Mouse (Mus musculus) CH12.LX (cell line): ENCODE measurements around the gene B3gat1.

Experiments
- CHD2 ChIP-seq: IDR thresholded peaks from 2 replicates; pipeline ENCODE4 v1.6.1; 2011; ENCODE audit warnings: low read length, improper control_type of control experiment
- CTCF ChIP-seq, 2 experiments: IDR thresholded peaks in 1 of 2; conservative IDR thresholded peaks in 1 of 2; 2 replicates each; pipeline ENCODE4 v1.5.1; 2011 to 2012; ENCODE audit warnings: low read depth in 2 of 2, low read length in 2 of 2, improper control_type of control experiment in 1 of 2, inconsistent platforms in 1 of 2, mild to moderate bottlenecking in 1 of 2, moderate library complexity in 1 of 2
- EP300 ChIP-seq: IDR thresholded peaks from 2 replicates; pipeline ENCODE4 v1.6.1; 2011; ENCODE audit warnings: low read length, improper control_type of control experiment
- JUN ChIP-seq: IDR thresholded peaks from 2 replicates; pipeline ENCODE4 v1.6.1; 2011; ENCODE audit warnings: low read depth, mild to moderate bottlenecking, low read length, improper control_type of control experiment, moderate library complexity; ENCODE audit not compliant: insufficient read depth
- JUND ChIP-seq: conservative IDR thresholded peaks from 2 replicates; pipeline ENCODE4 v1.6.1; 2011; ENCODE audit warnings: low read depth, low read length, improper control_type of control experiment
- MAX ChIP-seq: IDR thresholded peaks from 2 replicates; pipeline ENCODE4 v1.6.1; 2011; ENCODE audit warnings: low read length, improper control_type of control experiment
- MEF2A ChIP-seq: IDR thresholded peaks from 2 replicates; pipeline ENCODE4 v1.6.1; 2014; ENCODE audit warnings: low read depth, mild to moderate bottlenecking, inconsistent platforms, low read length, improper control_type of control experiment, borderline replicate concordance
- NELFE ChIP-seq: IDR thresholded peaks from 2 replicates; pipeline ENCODE4 v1.6.1; 2011; ENCODE audit warnings: low read depth, low read length, improper control_type of control experiment
- NRF1 ChIP-seq: IDR thresholded peaks from 2 replicates; pipeline ENCODE4 v1.6.1; 2014; ENCODE audit warnings: low read depth, mild to moderate bottlenecking, inconsistent platforms, low read length, improper control_type of control experiment, moderate library complexity
- POLR2A ChIP-seq: IDR thresholded peaks from 2 replicates; pipeline ENCODE4 v1.6.1; 2011; ENCODE audit warnings: low read depth, mild to moderate bottlenecking, improper control_type of control experiment, low read length
- RCOR1 ChIP-seq: conservative IDR thresholded peaks from 2 replicates; pipeline ENCODE4 v1.6.1; 2012; ENCODE audit warnings: low read depth, mild to moderate bottlenecking, inconsistent platforms, low read length, improper control_type of control experiment
- SMC3 ChIP-seq: IDR thresholded peaks from 2 replicates; pipeline ENCODE4 v1.6.1; 2011; ENCODE audit warnings: low read depth, low read length, improper control_type of control experiment
- USF1 ChIP-seq: IDR thresholded peaks from 2 replicates; pipeline ENCODE4 v1.6.1; 2014; ENCODE audit warnings: low read depth, mild to moderate bottlenecking, inconsistent platforms, low read length, improper control_type of control experiment

- TF ChIP-seq JUND (no peak), JUN (no peak), SMC3 (no peak), MAX (no peak), CTCF (conservative IDR thresholded peaks at IDR 0.05 in 1 of 2, IDR thresholded peaks at IDR 0.05 in 1 of 2; ENCODE audit: low read depth in 2 of 2, low read length in 2 of 2) (no peak), POLR2A (no peak), MEF2A (no peak), RCOR1 (no peak), NELFE (no peak), EP300 (no peak), NRF1 (no peak), USF1 (no peak), CHD2 (no peak)
Measured at GRCm38 (mm10) chr9:26742817-26743216, 9.3 kb downstream of the B3gat1 start.
